Mouse (Mus musculus): ENCODE data around the gene Trappc6a.
"Not testable (repeated sequence)": the region's sequence is repeated elsewhere in the genome, so short reads cannot be mapped to it uniquely, and the experiment has no call there.

Trappc6a gene

GRCm38 (mm10) chr7:19489525-19489924 lies 18.7 kb upstream of the Trappc6a start:
- no peak for DNase-seq (ENCODE audit: low read depth, low spot score)

GRCm38 (mm10) chr7:19491731-19492130 lies 16.5 kb upstream of the Trappc6a start:
- no peak for DNase-seq (ENCODE audit: low read depth, low spot score)

DNA sequence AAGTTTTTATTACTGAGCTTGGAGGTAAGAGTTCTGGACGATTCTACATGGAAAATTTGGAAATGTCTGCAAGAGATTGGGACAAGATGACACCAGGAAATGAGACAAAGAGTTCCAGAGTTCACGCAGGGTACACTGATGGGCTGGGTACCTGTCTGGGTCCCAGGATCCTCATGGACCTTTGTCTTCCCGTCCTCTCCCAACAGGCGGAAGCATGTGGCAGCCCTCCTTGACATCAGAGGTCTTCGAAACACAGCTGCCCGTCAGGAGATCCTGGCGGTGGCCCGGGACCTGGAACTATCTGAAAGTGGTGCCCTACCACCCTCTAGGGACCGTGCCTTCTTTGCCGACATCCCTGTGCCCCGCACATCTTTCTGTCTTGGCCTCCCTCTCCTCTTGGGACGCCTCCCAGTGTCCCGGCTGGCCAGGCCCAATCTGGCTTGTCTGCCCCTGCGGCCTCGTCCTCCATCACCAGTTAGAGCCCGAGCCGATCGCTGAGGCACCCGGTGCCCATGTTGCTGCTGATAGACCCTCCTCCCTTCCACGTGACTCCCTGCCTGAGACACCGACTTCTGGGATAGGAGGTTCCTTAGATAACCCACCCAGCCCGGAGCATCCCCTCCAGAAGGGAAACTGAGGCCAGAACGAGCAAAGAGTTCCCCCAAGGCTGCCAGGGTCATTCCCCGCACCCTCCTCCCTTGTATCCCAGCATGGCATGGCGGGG lies 13.3 kb upstream of the Trappc6a start:
- DNase-seq (ENCODE audit: low read depth, low spot score): no peak

- DNase-seq (ENCODE audit: low read depth, low spot score): no peak
These were observed 12.5 kb upstream of the Trappc6a start for GRCm38 (mm10) chr7:19495521-19496213.

GRCm38 (mm10) chr7:19496214-19496555 lies 12.0 kb upstream of the Trappc6a start:
- no peak for DNase-seq (ENCODE audit: low read depth, low spot score)

- DNase-seq (ENCODE audit: low read depth, low spot score): no peak
These were observed 9.9 kb upstream of the Trappc6a start for GRCm38 (mm10) chr7:19498326-19498725.

DNA sequence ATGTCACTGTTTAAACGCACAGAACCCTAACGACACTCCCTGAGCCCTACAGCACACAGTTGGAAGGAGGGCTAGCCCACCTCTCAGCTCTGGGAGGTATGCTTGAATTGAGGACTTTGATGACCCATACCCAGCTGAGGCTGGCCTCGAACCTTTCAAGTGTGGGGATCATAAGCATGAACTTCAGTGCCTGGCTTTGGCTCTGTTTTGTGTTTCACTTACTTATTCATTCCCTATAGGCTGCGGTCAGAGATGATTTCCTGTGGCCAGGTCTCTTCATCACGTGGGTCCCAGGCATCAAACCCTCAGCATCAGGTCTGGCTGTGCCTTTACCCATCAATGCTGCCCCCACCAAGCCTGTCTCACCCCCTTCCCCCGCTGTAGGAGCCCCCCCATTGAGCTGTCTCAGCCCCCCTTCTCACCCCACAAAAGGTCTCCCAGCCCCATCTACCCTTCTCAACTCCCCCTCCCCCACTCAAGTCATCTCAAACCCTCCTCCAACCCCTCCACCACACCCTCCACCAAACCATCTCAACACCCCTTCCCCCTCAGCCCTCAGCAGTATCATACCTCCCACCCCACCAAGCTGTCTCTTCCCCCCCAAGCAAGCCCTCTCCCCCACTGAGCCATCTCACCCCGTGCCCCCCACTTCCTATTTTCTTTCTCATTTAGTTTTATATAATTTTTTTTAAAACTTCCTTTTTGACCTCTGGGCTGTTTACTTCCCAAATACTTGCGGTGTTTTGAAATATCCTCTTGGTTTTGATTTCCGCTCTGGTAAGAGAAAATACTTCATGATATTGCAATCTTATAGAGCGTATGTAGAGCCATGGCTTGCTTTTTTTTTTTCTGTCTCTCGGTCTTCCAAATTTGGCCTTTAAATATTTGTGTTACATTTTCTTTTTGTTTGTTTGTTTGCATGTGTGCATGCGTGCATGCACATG lies 7.5 kb upstream of the Trappc6a start:
- DNase-seq (ENCODE audit: low read depth, low spot score): no peak

GRCm38 (mm10) chr7:19501658-19502057 lies 6.5 kb upstream of the Trappc6a start:
- no peak for DNase-seq (ENCODE audit: low read depth, low spot score)

GRCm38 (mm10) chr7:19503481-19504068 lies 4.6 kb upstream of the Trappc6a start:
- no peak for DNase-seq (ENCODE audit: low read depth, low spot score)

DNA sequence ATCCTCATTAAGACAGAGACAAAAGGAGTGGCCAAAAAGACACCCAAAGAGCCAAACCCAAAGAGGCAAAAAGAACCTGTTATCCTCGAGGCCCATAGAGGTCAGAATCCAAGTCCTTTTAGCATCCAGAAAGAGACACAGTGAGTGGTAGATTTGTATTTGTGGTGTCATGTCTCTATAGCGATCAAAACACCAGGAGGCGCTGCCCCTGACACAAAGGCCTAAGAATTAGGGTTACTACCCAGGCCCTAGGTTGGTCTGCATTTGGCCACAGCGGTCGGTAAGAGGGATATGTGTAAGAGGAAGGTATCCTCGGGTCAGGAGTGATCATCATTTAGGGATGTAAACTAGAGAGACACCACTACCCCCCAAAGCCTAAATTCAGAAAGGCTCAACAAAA lies 1.9 kb upstream of the Trappc6a start:
- DNase-seq (ENCODE audit: low read depth, low spot score): no peak

DNA sequence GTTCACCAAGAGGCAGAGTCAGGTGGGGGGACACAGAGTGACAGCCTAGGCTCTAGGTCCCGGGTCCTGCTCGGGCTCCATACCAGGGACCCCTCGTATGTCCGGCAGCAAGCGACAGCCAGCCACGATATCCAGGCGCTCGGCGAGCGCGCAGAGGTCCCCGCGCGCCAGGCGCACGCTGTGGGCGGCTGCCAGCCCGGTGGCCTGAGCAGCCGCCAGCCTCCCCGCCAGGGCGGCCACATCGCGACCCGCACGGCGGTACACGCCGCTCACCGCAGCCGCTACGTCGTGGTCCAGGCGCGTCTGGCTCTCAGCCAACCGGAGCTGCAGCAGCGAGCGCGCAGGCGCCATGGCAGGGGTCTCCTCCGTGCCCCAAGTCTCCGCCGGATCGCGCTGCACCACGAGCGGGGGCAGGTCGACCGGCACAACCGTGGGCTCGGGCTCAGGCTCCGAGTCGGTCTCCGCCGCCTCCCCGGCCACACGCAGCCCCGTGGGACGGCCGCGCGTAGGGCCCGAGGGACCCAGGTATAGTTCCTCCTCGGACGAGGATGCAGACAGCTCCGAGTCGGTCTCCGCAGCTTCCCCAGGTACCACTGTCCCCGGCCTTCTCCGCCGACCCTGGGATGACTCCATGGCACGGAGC lies 1.1 kb upstream of the Trappc6a start:
- no peak for DNase-seq (ENCODE audit: low read depth, low spot score)

DNA sequence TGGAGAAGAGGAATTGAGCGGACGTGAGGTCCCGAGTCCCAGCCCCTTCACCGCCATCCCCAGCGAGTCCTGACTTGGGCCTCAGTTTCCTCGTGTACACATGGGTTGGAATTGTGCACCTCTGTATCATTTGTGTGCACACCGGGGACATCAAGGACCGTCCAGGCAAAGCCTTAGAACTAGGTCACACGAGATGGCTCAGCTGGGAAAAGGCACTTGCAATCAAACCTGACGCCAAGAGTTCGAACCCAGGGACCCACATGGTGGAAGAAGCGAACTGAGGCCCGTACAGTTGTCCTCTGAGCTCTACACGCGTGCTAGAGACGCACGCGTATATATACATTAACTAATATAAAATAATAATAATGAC lies 598 bp upstream of the Trappc6a start:
- DNase-seq (ENCODE audit: low read depth, low spot score): no peak

DNA sequence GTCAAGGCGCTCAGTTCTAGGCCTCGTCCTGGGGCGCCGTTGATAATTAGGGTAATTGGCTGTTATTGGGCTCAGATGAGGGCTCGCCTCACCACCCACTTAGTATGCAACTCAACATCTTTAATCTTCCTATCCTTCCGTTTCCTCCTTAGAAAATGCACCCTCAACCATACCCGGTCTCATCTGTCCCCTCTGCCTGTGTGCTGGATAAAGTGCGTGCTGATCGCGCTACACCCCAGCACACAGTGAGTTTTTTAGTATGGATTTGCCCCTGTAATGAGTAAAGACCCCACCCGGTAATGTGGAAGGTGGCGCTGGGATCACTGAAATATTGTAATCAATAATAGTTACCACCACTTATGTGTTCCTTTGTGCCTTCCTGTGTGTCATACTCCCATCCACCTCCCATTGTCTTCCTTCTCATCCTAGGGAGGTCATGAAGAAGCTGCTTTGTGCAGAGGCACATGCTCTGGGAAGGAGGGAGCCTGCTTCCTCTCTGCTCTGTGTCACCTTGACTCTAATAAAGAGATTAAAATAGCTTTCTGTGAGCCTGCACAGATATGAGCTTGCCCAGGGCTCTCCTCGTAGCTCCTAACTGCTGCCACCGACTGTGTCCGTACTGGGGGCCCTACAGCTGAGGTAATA lies 851 bp downstream of the Trappc6a start:
- no peak for DNase-seq (ENCODE audit: low read depth, low spot score)

GRCm38 (mm10) chr7:19509786-19510185 lies 1.6 kb downstream of the Trappc6a start:
- no peak for DNase-seq (ENCODE audit: low read depth, low spot score)

- DNase-seq (ENCODE audit: low read depth, low spot score): not testable (repeated sequence)
These were observed 3.7 kb downstream of the Trappc6a start for GRCm38 (mm10) chr7:19511934-19512333.

GRCm38 (mm10) chr7:19512353-19512752 lies 4.2 kb downstream of the Trappc6a start:
- DNase-seq (ENCODE audit: low read depth, low spot score): no peak

DNA sequence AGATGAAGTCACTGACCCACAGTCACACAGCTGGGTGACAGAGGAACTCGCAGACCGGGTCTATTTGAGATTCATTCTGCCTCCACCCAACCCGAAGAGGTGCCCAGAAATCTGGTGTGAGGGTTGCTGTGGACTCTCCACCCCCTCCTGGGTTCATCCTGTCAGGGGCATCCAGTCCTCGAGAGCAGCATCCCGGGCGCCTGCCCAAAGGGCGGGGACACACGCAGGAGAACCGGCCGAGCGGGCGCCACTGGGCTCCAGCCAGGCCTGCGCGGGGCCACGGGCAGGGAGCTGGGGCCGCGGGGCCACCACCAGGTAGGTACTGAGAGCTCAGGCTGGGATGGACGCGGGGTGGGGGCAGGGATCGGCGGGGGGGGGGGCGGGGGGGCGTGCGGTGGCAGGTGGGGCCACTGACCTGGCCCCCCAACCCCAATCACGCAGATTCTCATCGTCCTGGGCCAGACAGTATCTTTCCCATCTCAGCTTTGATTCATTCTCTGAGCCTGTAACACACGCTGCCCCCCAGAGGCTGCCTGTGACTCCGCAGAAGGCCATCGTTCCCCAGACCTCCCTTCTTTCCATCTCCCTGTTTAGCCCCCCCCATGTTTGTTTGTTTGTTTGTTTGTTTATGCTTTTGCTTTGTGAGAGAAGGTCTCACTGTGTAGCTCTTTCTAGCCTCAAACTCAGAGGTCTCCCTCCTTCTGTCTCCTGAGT lies 9.6 kb downstream of the Trappc6a start, which contains the start of gene Nkpd1:
TSS of gene Nkpd1 (plus strand) at position 187 of the 714 bp plus-strand sequence.
- DNase-seq (ENCODE audit: low read depth, low spot score): no peak

DNA sequence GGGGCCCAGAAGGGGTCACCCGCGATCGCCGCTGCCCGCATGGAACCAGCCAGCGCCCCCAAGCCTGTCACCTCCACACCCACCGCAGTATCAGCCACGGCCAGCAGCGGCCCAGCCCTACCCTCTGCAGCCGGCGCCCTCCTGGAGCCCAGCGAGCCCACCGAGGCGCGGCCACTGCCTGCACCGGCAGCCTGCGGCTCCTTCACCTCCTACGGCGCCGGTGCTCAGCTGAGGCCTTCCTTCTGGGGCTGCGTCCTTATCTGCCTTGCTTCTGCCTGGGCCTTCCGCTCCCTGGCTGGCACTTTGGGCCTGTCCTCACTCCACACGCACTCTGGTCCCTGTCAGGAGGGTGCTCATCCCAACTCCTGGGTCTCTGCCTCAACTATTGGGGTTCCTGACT lies 11.8 kb downstream of the Trappc6a start:
- no peak for DNase-seq (ENCODE audit: low read depth, low spot score)

DNA sequence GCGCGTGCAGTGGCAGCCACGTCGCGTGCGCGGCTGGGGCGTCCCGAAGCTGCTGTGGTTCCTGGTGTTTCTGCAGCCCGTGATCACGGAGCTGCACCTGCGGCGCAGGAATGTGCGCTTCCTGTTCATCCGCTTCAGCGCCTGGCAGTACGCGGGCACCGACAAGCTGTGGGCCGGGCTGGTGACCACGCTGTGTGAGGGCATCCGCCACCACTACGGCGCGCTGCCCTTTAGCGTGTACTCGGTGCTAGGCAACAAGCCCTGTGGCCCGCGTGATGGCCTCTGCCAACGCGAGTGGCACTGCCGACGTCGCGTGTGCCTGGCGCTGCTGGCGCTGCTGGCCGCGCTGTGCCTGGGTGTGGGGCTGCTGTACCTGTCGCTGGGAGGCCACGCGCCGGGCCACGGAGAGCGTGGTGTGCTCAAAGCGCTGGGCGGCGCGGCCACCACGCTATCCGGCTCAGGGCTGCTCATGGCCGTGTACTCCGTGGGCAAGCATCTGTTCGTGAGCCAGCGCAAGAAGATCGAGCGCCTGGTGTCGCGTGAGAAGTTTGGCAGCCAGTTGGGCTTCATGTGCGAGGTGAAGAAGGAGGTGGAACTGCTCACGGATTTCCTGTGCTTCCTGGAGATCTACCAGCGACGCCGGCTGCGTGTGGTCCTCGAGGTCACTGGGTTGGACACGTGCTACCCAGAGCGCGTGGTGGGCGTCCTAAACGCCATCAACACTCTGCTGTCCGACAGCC lies 15.0 kb downstream of the Trappc6a start:
- no peak for DNase-seq (ENCODE audit: low read depth, low spot score)
